Mouse (Mus musculus) cerebellum, adult (tissue): ENCODE data around the gene Hypk.
"Not testable (repeated sequence)": the region's sequence is repeated elsewhere in the genome, so short reads cannot be mapped to it uniquely, and the experiment has no call there.

Experiments
- ATAC-seq: cut with Nextera tagmentation; 2 replicates; pipeline ENCODE4 v1.9.2; 2017; ENCODE audit warnings: mild to moderate bottlenecking, moderate library complexity, mixed read lengths; ENCODE audit not compliant: insufficient number of reproducible peaks, low FRiP score, low TSS enrichment

Hypk gene

GRCm38 (mm10) chr2:121446506-121446905 lies 6.6 kb upstream of the Hypk start:
- no peak for ATAC-seq

GRCm38 (mm10) chr2:121447006-121447405 lies 6.1 kb upstream of the Hypk start:
- no peak for ATAC-seq

GRCm38 (mm10) chr2:121448136-121448535 lies 5.0 kb upstream of the Hypk start:
- no peak for ATAC-seq

- ATAC-seq, result peak; percentile 95
Measured at GRCm38 (mm10) chr2:121448739-121449535, 4.2 kb upstream of the Hypk start, which contains the start of gene Serf2. Gene Serf2, plus strand, starts transcription at chr2:121449195.

GRCm38 (mm10) chr2:121449545-121450011 lies 3.5 kb upstream of the Hypk start:
- ATAC-seq, result 0 out of 2 replicates have a peak, but pooled peaks have one; percentile 3

GRCm38 (mm10) chr2:121450093-121450492 lies 3.0 kb upstream of the Hypk start:
- ATAC-seq, result no peak

GRCm38 (mm10) chr2:121452361-121452760 lies 729 bp upstream of the Hypk start:
- no peak for ATAC-seq

GRCm38 (mm10) chr2:121453917-121454316 lies 827 bp downstream of the Hypk start:
- no peak for ATAC-seq

- no peak for ATAC-seq
Measured at GRCm38 (mm10) chr2:121455534-121455933, 2.4 kb downstream of the Hypk start.

- peak; percentile 88 for ATAC-seq
Measured at GRCm38 (mm10) chr2:121456692-121457642, 3.9 kb downstream of the Hypk start, which contains the start of gene Serinc4. Gene Serinc4, minus strand, starts transcription at chr2:121456781.

GRCm38 (mm10) chr2:121460071-121460470 lies 7.0 kb downstream of the Hypk start:
- no peak for ATAC-seq

GRCm38 (mm10) chr2:121468982-121469381 lies 15.9 kb downstream of the Hypk start:
- not testable (repeated sequence) for ATAC-seq

- not testable (repeated sequence) for ATAC-seq
Measured at GRCm38 (mm10) chr2:121472783-121473182, 19.7 kb downstream of the Hypk start.

- peak; percentile 93 for ATAC-seq
Measured at GRCm38 (mm10) chr2:121473301-121474179, 20.4 kb downstream of the Hypk start, which contains the start of gene Mfap1b. Gene Mfap1b, minus strand, starts transcription at chr2:121474067.

GRCm38 (mm10) chr2:121474180-121474535 lies 21.1 kb downstream of the Hypk start:
- no peak for ATAC-seq

GRCm38 (mm10) chr2:121475306-121475705 lies 22.2 kb downstream of the Hypk start:
- ATAC-seq, result not testable (repeated sequence)

GRCm38 (mm10) chr2:121477491-121478266 lies 24.6 kb downstream of the Hypk start:
- ATAC-seq, result no peak

- ATAC-seq, result no peak
Measured at GRCm38 (mm10) chr2:121480498-121480897, 27.4 kb downstream of the Hypk start.

- ATAC-seq, result not testable (repeated sequence)
Measured at GRCm38 (mm10) chr2:121480916-121481315, 27.8 kb downstream of the Hypk start.
